Mouse (Mus musculus) gonadal fat pad, adult 2 months (tissue): ENCODE measurements around the gene Serpinb6b. TPM values are rescaled to one million over a fixed set of nuclear protein-coding genes. Genes with fewer than 3 reads are reported as not detected.
A peak's percentile ranks its signal among the peaks of the same experiment; 100 is the strongest.

Source experiments
- DNase-seq: peaks from one replicate; pipeline ENCODE4 v3.0.0-alpha.2; 2012; ENCODE audit warnings: low read depth
- polyA plus RNA-seq: library from polyadenylated mRNA; depleted of rRNA; stranded (reverse); fragments of >200 nt; gene quantifications from 2 replicates; pipeline ENCODE4 v1.2.3, GENCODE M21; 2012

The Serpinb6b gene
- polyA plus RNA-seq, 1 experiment: 7.3 TPM

GRCm38 (mm10) chr13:32974889-32975460 is 10.0 kb downstream of the Serpinb6b start:
- no peak for DNase-seq

GRCm38 (mm10) chr13:32975710-32976109 is 10.7 kb downstream of the Serpinb6b start:
- DNase-seq: no peak

- DNase-seq: no peak
These were observed 17.6 kb downstream of the Serpinb6b start for GRCm38 (mm10) chr13:32982556-32983042.

DNA sequence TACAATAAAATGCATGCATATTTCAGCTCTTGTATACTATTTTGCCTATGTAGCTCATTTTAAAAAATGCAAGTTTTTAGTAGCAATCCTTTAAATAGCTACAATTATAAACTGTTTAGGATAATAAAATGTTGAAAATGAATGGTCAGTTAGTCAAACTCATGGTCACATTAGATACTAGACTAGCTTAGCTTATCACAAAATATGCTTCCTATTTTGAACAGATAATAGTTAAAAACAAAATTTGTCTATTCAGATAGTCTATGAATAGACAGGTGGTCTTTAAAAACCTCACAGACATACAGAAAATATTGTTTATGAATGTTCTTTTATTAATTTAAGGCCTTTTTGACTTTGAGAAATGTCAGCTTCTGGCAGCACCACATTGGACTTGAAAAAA is 21.2 kb downstream of the Serpinb6b start:
- DNase-seq: no peak

DNA sequence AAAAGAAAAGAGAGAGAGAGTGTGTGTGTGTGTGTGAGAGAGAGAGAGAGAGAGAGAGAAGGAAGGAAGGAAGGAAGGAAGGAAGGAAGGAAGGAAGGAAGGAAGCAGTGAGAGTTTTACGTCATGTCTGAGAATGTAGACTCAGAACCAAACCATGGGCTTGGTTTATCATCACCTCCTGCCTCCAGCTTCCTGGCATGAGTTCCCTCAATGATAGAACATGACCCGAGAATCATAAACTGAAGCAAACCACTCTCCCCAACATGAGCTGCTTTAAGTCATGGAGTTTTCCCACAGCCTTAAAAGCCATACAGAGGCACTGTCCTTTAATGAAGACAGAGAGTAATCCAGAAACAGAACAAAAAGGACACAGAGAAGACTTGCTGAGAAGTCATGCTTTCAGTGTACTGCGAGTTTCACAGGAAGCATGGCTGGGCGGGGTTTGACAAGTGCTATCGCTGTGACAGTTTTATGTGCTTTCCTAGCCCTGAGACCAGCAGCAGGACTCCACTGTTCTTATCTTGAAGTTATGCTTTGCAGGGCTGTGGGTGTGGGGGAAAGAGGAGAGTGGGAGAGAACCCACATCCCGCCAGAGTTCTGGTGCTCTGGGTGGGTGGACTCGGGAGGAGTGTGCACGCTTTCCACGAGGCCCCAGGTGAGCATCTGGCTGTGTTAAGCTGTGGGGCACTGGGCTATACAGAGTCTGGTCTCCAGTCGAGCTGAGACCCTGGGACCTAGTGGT is 28.3 kb downstream of the Serpinb6b start:
- DNase-seq: no peak

DNA sequence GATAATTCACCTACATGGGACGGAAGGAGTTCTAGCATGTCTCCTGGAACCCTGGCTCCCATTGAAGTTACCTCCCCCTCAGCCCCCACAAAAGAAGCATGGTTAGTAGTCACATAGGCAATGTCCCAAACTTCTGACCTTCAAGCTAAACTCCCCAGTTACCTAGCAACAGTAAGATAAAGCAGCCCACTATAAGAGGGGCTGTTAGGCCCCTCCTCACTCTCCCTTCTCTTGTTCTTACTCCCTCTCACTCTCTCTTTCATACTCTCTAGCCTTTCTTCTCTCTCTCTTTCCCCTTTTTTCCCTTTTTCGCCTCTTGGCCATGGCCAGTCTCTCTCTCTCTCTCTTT is 28.9 kb downstream of the Serpinb6b start:
- DNase-seq: no peak

GRCm38 (mm10) chr13:32995051-32995450 is 30.0 kb downstream of the Serpinb6b start:
- DNase-seq: no peak

GRCm38 (mm10) chr13:33001341-33001740 is 36.3 kb downstream of the Serpinb6b start:
- DNase-seq: no peak

DNA sequence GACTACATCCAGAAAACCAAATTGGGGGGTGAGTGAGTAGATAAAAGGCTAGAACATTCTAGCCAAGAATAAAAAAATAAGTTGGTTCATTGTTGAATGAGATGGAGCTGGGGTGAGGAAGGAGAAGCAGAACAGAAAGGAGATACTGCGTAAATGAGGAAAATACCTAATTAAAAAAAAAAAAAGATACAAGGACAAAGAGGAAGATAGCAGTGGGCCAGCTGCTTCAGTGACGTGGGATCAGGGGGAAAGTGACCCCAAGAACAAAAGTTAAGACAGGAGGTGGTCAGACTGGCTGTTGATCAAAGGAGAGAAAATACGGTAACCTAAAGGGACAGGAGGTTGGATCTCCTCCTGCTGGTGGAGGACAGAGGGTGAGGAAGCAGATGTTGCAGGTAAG is 37.9 kb downstream of the Serpinb6b start, which contains the start of gene Serpinb9:
TSS of gene Serpinb9 (plus strand) at position 301 of the 400 bp plus-strand sequence.
- no peak for DNase-seq

DNA sequence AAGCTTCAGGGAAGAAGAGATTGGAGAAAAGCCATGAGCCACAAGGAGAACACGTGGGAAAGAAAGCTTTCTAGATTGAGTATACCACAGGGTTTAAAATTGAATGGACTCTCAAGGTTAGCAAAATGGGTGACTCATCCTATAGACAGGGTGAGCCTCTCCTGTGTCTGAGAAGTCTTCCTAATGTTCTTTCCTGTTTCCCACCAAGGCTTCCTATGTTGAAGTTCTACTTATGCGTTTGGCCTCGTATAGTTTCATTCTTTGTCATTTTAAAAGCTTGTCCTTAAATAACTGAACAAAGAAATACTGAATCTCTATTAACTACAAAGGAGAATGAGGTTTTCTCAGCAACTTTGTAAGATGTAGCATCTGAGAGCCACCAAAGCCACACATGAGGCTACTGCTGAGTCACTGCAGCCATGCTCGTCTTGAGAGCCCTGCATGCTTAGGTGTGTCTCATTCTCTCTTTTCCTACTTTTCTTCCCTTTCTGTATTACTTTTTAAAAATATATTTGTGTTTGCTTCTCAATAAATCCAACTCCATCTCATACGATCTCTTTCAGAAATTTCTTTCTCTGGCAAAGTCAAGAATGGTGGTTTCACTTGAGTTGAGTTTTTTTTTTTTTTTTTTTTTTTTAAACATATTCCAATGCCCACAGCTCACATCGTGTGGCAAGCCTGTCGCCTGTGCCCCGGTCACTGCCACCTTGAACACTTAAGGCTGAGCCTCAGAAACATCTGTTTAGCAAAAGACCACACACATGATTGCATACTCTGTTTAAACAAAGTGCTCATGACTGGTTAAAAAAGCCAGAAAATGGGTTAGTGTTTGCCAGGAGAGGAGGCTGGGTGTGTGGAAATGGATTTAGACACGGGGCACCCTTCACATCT is 38.8 kb downstream of the Serpinb6b start:
- no peak for DNase-seq

DNA sequence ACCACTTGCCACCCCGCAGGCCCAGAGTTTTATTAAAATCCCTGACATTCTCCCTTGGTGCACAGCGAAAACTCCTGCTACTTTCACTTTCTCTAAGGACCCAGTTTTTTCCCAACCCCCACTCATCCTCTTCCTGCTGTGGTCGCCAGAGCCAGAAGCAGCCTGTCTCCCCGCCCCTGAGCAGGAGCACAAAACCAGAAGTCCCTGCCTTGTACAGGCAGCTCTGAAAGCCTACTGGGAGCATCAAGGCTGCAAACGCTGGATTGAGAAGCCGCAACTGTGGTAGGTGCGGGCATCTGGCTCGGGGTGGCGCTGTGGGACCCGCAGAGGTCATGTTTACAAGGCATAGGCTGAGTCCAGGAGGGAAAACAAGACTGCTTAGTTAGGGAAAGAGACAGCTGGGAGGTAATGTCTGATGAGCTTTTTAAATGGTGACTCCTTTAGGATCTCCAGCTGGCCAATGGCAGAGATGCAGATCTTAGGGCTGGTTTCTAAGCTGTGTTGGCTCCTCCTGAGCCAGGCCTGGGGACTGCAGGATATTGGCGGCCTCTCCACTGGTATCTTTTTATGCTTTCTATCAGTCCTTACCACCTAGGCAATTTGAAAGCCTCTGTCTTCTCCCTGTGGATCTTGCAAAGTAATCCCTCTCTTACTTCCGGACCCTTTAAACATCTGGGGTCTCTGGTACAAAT is 39.6 kb downstream of the Serpinb6b start:
- DNase-seq: peak; percentile 16

DNA sequence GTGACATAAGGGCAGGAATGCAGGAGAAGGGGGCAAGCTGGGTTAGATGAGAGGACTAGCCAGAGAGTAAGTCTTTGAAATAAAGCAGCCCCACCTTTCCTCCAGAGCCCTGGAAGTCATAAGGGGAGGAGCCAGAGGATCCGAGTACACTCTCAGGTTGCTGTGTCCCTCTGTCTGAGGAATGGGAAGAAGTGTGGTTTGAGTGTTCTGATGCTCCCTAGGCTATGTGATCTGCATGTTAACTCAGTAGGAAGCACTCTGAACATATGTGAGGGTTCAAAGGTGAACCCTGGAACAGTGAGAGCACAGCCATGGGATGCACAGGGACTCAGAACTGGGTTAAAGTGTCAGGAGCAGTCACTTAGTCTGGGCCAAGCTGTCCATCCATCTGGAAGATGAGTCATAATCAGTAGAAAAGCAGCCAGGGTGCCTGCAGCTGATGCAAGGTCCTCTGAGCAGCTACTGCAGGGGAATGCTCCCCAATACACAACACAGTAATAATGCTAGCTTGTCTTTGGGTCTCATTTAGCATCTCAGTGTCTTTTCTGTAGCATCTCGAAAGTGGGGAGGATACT is 40.6 kb downstream of the Serpinb6b start:
- no peak for DNase-seq

- DNase-seq: no peak
These were observed 41.5 kb downstream of the Serpinb6b start for GRCm38 (mm10) chr13:33006555-33006954.

DNA sequence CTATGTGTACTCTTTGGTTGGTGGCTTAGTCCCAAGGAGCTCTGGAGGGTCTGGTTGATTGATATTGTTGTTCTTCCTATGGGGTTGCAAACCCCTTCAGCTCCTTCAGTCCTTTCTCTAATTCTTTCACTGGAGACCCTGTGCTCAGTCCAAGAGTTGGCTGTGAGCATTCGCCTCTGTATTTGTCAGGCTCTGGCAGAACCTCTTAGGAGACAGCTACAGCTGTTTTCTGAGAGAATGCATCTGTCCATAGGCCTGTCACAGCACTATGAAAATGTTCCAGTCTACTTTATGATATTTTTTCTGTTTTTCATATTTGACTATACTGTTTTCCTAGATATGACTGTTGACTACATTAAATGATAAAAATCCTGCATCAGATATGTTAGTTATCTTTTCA is 47.4 kb downstream of the Serpinb6b start:
- no peak for DNase-seq

- no peak for DNase-seq
These were observed 48.3 kb downstream of the Serpinb6b start for GRCm38 (mm10) chr13:33013271-33013670.

- DNase-seq: no peak
These were observed 57.4 kb downstream of the Serpinb6b start for GRCm38 (mm10) chr13:33022371-33022770.

DNA sequence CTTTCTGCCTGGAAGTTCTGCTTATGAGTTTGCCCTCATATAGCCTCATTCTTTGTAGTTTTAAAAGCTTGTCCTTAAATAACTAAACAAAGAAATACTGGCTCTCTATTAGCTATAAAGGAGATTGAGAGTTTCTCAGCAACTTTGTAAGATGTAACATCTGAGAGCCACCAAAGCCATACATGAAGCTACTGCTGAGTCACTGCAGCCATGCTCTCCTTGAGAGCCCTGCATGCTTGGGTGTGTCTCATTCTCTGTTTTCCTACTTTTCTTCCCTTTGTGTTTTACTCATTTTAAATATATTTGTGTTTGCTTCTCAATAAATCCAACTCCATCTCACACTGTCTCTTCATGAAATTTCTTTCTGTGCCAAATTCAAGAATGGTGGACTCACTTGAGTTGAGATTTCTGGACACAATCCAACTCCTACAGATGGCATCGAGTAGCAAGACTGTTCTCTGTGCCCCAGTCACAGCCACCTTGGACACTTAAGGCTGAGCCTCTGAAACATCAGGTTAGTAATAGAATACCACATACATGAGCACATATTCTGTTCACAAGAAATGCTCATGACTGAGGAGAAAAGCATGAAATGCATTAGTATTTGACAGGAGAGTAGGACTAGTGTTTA is 61.5 kb downstream of the Serpinb6b start:
- no peak for DNase-seq

DNA sequence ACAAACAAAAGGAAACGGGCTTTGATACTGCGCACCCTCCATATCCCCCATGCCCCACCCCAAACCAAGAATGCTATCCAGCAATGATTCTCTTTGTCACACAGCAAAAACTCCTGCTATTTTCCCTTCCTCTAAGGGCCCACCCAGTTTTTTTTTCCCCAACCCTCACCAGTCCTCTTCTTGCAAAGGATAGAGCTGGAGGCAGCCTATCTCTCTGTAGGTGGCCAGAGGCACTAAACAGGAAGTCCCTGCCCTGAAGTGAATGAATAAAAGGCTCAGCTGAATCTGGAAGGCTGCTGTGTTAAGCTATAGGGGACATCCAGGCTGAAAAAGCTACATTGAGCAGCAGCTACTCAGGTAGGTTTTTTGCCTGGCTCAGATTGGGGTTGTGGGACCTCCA is 62.2 kb downstream of the Serpinb6b start, which contains the start of gene Serpinb9b:
TSS of gene Serpinb9b (plus strand) at position 173 of the 400 bp plus-strand sequence.
- no peak for DNase-seq

DNA sequence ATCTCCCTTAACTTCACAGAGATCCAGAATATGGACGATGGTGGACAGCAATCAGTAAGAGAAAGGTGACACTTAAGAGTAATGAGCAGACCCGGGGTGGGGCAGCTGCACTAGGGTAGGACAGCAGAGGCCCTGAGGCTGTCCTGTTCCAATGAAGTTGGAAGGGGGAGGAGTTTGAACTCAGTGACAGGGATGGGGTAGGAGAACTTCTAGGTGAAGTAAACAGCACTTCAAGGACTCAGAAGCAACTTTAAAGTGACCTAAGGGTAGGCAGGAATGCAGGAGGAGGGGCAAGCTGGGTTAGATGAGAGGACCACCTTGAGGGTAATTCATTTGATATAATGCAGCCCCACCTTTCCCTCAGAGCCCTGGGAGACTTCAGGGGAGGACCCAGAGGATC is 63.1 kb downstream of the Serpinb6b start:
- DNase-seq: no peak

DNA sequence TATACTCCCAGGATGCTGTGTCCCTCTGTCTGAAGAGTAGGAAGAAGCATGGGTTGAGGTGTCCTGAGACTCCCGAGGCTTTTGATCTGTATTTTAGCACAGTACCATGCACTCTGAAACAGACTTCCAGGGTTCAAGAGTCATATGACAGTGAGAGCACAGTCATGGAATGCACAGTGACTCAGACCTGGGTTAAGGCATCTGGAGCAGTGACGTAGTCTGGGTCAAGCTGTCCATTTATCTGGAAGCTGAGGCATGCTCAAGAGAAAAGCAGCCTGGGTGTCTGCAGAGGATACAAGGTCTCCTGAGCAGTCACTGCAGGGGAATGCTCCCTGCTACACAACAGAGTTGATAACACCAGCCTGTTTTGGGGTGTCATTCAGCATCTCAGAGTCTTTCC is 63.5 kb downstream of the Serpinb6b start:
- DNase-seq: no peak
